ENCODE assay signal across 14 mouse cellular contexts in genomic region chr11:88470599-88470998, GRCm38 (mm10).
DNase-seq lines count a peak whose midpoint lies in the region; ATAC-seq and TF ChIP-seq lines count a peak whose summit lies in the region.
"Had no signal": no experiment of that assay in that cellular context is flagged by ENCODE, and none has a peak within 500 bp of the region (broad histone marks: within the 10 kb centered on the region; RNA-seq: fewer than 3 reads in every experiment).

No protein-coding gene starts in this region.

- no peak for TF ChIP-seq CTCF in stomach, postnatal 0 days (IDR thresholded peaks at IDR 0.05; ENCODE audit: low read depth)

- ATAC-seq in kidney, embryonic 15.5 days (replicated peaks; ENCODE audit: low FRiP score) = no peak
- ATAC-seq in stomach, embryonic 15.5 days (ENCODE audit: insufficient read depth, low FRiP score, low read depth) = no peak
- no peak for ATAC-seq in stomach, postnatal 0 days (ENCODE audit: low FRiP score, low TSS enrichment)
- ATAC-seq: activated CD4-positive, CD25-positive, alpha-beta regulatory T cell, adult 4 months had no signal

- DNase-seq in heart, embryonic 10.5 days (ENCODE audit: low spot score) = no peak
- DNase-seq in heart, adult 11 months = no peak
- DNase-seq in kidney, adult 9 months = no peak
- no peak for DNase-seq in stomach, postnatal 0 days (ENCODE audit: low spot score)
- no peak for DNase-seq in cerebellum, adult 11 months
- no peak for DNase-seq in urinary bladder, postnatal 36 days (ENCODE audit: low spot score in 2 of 2)
- DNase-seq: cerebellum, adult 18-20 months; kidney, postnatal 36 days; layer of hippocampus, postnatal 36 days; thymus, postnatal 14 days had no signal

- peak overlapping the region; percentile 76 for H3K27ac ChIP-seq in heart, embryonic 10.5 days
- H3K27ac ChIP-seq in kidney, embryonic 15.5 days = peak overlapping the region; percentile 86
- peak overlapping the region; percentile 24; the same call in 1 of the 2 replicates for H3K27ac ChIP-seq in stomach, embryonic 15.5 days
- H3K27ac ChIP-seq in stomach, postnatal 0 days (replicated peaks) = no peak overlapping the region; the same call in 1 of the 2 replicates

- 0 out of 2 replicates have a peak, but pooled peaks cover 3% of the 10 kb centered on the region for H3K36me3 ChIP-seq in heart, embryonic 10.5 days
- no peaks in the 10 kb centered on the region for H3K36me3 ChIP-seq in kidney, embryonic 15.5 days
- no peaks in the 10 kb centered on the region for H3K36me3 ChIP-seq in stomach, embryonic 15.5 days
- H3K36me3 ChIP-seq in stomach, postnatal 0 days (ENCODE audit: control insufficient read depth, insufficient read depth, low read length) = no peaks in the 10 kb centered on the region

- TF ChIP-seq EP300 in stomach, postnatal 0 days (optimal IDR thresholded peaks at IDR 0.05) = no peak

- peak overlapping the region; percentile 18; the same call in 1 of the 2 replicates for H3K4me3 ChIP-seq in heart, embryonic 10.5 days
- H3K4me3 ChIP-seq in kidney, embryonic 15.5 days (replicated peaks) = no peak overlapping the region
- H3K4me3 ChIP-seq in stomach, embryonic 15.5 days (replicated peaks) = no peak overlapping the region
- no peak overlapping the region for H3K4me3 ChIP-seq in stomach, postnatal 0 days (ENCODE audit: low read depth, low read length)

- H3K4me1 ChIP-seq in heart, embryonic 10.5 days = peaks cover 73% of the 10 kb centered on the region
- H3K4me1 ChIP-seq in kidney, embryonic 15.5 days = peaks cover 71% of the 10 kb centered on the region
- peaks cover 21% of the 10 kb centered on the region for H3K4me1 ChIP-seq in stomach, embryonic 15.5 days
- 0 out of 2 replicates have a peak, but pooled peaks cover 6% of the 10 kb centered on the region for H3K4me1 ChIP-seq in stomach, postnatal 0 days (replicated peaks; ENCODE audit: control insufficient read depth, insufficient read depth)

- no peak overlapping the region for H3K4me2 ChIP-seq in kidney, embryonic 15.5 days
- H3K4me2 ChIP-seq in stomach, embryonic 15.5 days = no peak overlapping the region
- no peak overlapping the region for H3K4me2 ChIP-seq in stomach, postnatal 0 days (replicated peaks; ENCODE audit: low read depth)

- H3K27me3 ChIP-seq in heart, embryonic 10.5 days (ENCODE audit: insufficient read depth, poor library complexity, severe bottlenecking) = no peaks in the 10 kb centered on the region
- no peaks in the 10 kb centered on the region for H3K27me3 ChIP-seq in kidney, embryonic 15.5 days
- H3K27me3 ChIP-seq in stomach, embryonic 15.5 days (replicated peaks) = no peaks in the 10 kb centered on the region
- no peaks in the 10 kb centered on the region for H3K27me3 ChIP-seq in stomach, postnatal 0 days (ENCODE audit: control insufficient read depth, insufficient read depth, low read length)

- H3K9me3 ChIP-seq in heart, embryonic 10.5 days = no peaks in the 10 kb centered on the region
- no peaks in the 10 kb centered on the region for H3K9me3 ChIP-seq in kidney, embryonic 15.5 days (replicated peaks)
- no peaks in the 10 kb centered on the region for H3K9me3 ChIP-seq in stomach, embryonic 15.5 days
- no peaks in the 10 kb centered on the region for H3K9me3 ChIP-seq in stomach, postnatal 0 days (ENCODE audit: control insufficient read depth, low read length)
- H3K9me3 ChIP-seq: G1E had no signal

- no peak overlapping the region for H3K9ac ChIP-seq in kidney, embryonic 15.5 days
- H3K9ac ChIP-seq in stomach, embryonic 15.5 days = no peak overlapping the region
- no peak overlapping the region for H3K9ac ChIP-seq in stomach, postnatal 0 days (ENCODE audit: low read length)
